Mouse (Mus musculus): ENCODE measurements around the gene Theg. TPM values are rescaled to one million over a fixed set of nuclear protein-coding genes. Genes with fewer than 3 reads are reported as not detected.
A peak's percentile ranks its signal among the peaks of the same experiment; 100 is the strongest.

The Theg gene
- polyA plus RNA-seq, 1 experiment from 2014 or later = not detected

GRCm38 (mm10) chr10:79541522-79541921 lies 45.6 kb downstream of the Theg start:
- H3K4me3 ChIP-seq = no peak overlapping the region
- WGBS = 83% methylated on average over 15 of the region's 15 CpGs
- no peaks in the 10 kb centered on the region for H3K4me1 ChIP-seq
- H3K4me2 ChIP-seq (replicated peaks) = no peak overlapping the region
- H3K36me3 ChIP-seq = peaks cover 88% of the 10 kb centered on the region
- no peaks in the 10 kb centered on the region for H3K9me3 ChIP-seq
- no peak for ATAC-seq (ENCODE audit: insufficient number of reproducible peaks, insufficient read depth, low FRiP score, low TSS enrichment)
- no peak overlapping the region for H3K27ac ChIP-seq
- no peaks in the 10 kb centered on the region for H3K27me3 ChIP-seq
- no peak overlapping the region for H3K9ac ChIP-seq

- Histone ChIP-seq H3K9me3 (no peaks in the 10 kb centered on the region), H3K36me3 (peaks cover 80% of the 10 kb centered on the region), H3K4me2 (replicated peaks) (no peak overlapping the region), H3K4me3 (no peak overlapping the region), H3K4me1 (no peaks in the 10 kb centered on the region), H3K27me3 (no peaks in the 10 kb centered on the region), H3K9ac (no peak overlapping the region), H3K27ac (no peak overlapping the region)
- 95% methylated on average over 11 of the region's 11 CpGs for WGBS
- ATAC-seq (ENCODE audit: insufficient number of reproducible peaks, insufficient read depth, low FRiP score, low TSS enrichment) = no peak
Measured at GRCm38 (mm10) chr10:79540746-79541145, 46.4 kb downstream of the Theg start.

GRCm38 (mm10) chr10:79539701-79540495 lies 47.2 kb downstream of the Theg start:
- 92% methylated on average over 16 of the region's 16 CpGs for WGBS
- no peak overlapping the region for H3K4me2 ChIP-seq (replicated peaks)

GRCm38 (mm10) chr10:79538873-79539272 lies 48.3 kb downstream of the Theg start:
- no peak overlapping the region for H3K27ac ChIP-seq
- no peak for ATAC-seq (ENCODE audit: insufficient number of reproducible peaks, insufficient read depth, low FRiP score, low TSS enrichment)
- H3K9me3 ChIP-seq = no peaks in the 10 kb centered on the region
- H3K4me1 ChIP-seq = no peaks in the 10 kb centered on the region
- no peak overlapping the region for H3K4me2 ChIP-seq (replicated peaks)
- H3K4me3 ChIP-seq = no peak overlapping the region
- 59% methylated on average over 4 of the region's 4 CpGs for WGBS
- H3K36me3 ChIP-seq = peaks cover 61% of the 10 kb centered on the region
- H3K9ac ChIP-seq = no peak overlapping the region
- H3K27me3 ChIP-seq = no peaks in the 10 kb centered on the region

More at GRCm38 (mm10) chr10:79539701-79540495, 47.2 kb downstream of the Theg start:
- no peak overlapping the region for H3K4me3 ChIP-seq
- H3K27ac ChIP-seq = no peak overlapping the region
- H3K4me1 ChIP-seq = no peaks in the 10 kb centered on the region
- H3K36me3 ChIP-seq = peaks cover 72% of the 10 kb centered on the region
- no peaks in the 10 kb centered on the region for H3K9me3 ChIP-seq
- no peak overlapping the region for H3K9ac ChIP-seq
- H3K27me3 ChIP-seq = no peaks in the 10 kb centered on the region
- no peak for ATAC-seq (ENCODE audit: insufficient number of reproducible peaks, insufficient read depth, low FRiP score, low TSS enrichment)

DNA sequence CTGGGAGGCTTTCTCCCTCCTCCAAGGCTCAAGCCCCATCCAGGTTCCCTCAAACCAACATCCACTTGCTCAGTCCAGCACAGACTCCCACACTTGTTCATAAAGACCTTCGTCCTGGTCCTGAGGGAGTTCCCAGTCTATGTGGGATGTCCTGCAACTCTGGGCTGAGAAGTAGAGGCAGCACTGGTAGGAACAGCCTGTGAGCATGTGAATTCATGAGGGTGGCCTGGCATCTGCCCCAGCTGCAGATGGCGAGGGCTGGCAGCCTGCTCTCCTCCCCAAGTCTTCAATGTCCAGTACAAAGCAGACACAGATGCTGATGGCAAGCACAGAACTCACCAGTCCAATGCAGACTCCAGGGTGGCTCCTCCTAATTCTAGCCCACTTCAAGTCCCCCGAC lies 48.8 kb downstream of the Theg start:
- H3K4me2 ChIP-seq (replicated peaks) = no peak overlapping the region
- no peak for ATAC-seq (ENCODE audit: insufficient number of reproducible peaks, insufficient read depth, low FRiP score, low TSS enrichment)
- WGBS = 84% methylated on average over 3 of the region's 3 CpGs

GRCm38 (mm10) chr10:79537781-79538180 lies 49.4 kb downstream of the Theg start:
- Histone ChIP-seq H3K36me3 (peaks cover 51% of the 10 kb centered on the region), H3K4me1 (no peaks in the 10 kb centered on the region), H3K9me3 (no peaks in the 10 kb centered on the region), H3K27ac (no peak overlapping the region), H3K27me3 (no peaks in the 10 kb centered on the region), H3K4me3 (no peak overlapping the region), H3K4me2 (replicated peaks) (no peak overlapping the region), H3K9ac (no peak overlapping the region)
- 89% methylated on average over 2 of the region's 2 CpGs for WGBS
- ATAC-seq (ENCODE audit: insufficient number of reproducible peaks, insufficient read depth, low FRiP score, low TSS enrichment) = no peak

More for the DNA sequence above, 48.8 kb downstream of the Theg start:
- no peak overlapping the region for H3K9ac ChIP-seq
- H3K4me3 ChIP-seq = no peak overlapping the region
- no peaks in the 10 kb centered on the region for H3K4me1 ChIP-seq
- no peaks in the 10 kb centered on the region for H3K9me3 ChIP-seq
- H3K36me3 ChIP-seq = peaks cover 56% of the 10 kb centered on the region
- H3K27me3 ChIP-seq = no peaks in the 10 kb centered on the region
- no peak overlapping the region for H3K27ac ChIP-seq

DNA sequence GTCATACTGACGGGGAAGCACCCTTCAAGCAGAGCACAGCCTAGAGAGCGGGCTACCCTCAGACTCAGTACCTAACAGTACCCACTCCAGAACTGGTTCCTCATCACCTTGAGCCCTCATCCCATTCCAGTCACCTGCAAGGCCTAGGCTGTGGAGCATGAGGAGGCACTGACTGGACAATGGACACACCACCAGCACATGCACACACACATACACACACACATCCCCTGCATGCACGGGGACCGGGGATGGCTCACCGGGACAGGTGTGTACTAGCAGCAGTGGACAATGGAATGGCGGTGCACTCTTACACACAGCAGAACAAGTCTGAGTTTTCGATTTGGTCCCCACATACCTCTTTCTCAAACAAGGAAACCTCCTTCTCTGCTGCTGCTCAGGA lies 49.9 kb downstream of the Theg start:
- no peaks in the 10 kb centered on the region for H3K9me3 ChIP-seq
- no peak for ATAC-seq (ENCODE audit: insufficient number of reproducible peaks, insufficient read depth, low FRiP score, low TSS enrichment)
- peaks cover 45% of the 10 kb centered on the region for H3K36me3 ChIP-seq
- H3K4me1 ChIP-seq = no peaks in the 10 kb centered on the region
- no peak overlapping the region for H3K4me2 ChIP-seq (replicated peaks)
- H3K27ac ChIP-seq = no peak overlapping the region
- no peaks in the 10 kb centered on the region for H3K27me3 ChIP-seq
- 90% methylated on average over 7 of the region's 7 CpGs for WGBS
- H3K9ac ChIP-seq = no peak overlapping the region
- H3K4me3 ChIP-seq = no peak overlapping the region

DNA sequence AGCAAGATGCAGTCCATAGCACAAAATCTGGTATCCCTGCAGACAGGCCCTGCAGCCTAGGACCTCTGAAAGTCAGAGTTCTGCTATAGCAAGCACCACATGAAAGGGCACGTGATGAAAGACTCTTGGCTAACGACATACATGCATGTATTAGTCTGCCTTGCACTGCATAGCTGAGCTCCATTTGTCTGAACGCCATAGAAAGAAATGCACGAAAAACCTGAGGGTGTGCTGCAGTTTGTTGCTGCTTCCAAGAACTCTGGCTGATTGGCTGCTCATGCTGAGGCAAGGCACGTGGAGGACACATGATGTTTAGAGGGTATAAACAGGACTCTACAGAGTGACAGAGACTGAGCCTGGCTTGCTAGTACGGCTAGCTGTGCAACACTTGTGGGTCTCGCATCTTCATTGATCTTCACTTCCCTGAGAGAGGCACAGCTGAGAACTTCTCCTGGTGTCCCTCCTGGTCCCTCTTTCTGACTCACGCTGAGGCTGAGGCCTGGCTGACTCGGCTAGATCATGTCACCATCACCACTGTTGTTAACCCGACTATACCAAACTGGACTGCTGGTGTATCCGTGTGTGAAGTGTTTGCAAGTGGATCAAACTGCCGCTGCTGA lies 50.6 kb downstream of the Theg start:
- Histone ChIP-seq H3K36me3 (peaks cover 38% of the 10 kb centered on the region), H3K4me3 (no peak overlapping the region), H3K9ac (no peak overlapping the region), H3K27me3 (no peaks in the 10 kb centered on the region), H3K4me2 (replicated peaks) (no peak overlapping the region), H3K4me1 (no peaks in the 10 kb centered on the region), H3K9me3 (no peaks in the 10 kb centered on the region), H3K27ac (no peak overlapping the region)
- no peak for ATAC-seq (ENCODE audit: insufficient number of reproducible peaks, insufficient read depth, low FRiP score, low TSS enrichment)
- WGBS = 77% methylated on average over 12 of the region's 12 CpGs

DNA sequence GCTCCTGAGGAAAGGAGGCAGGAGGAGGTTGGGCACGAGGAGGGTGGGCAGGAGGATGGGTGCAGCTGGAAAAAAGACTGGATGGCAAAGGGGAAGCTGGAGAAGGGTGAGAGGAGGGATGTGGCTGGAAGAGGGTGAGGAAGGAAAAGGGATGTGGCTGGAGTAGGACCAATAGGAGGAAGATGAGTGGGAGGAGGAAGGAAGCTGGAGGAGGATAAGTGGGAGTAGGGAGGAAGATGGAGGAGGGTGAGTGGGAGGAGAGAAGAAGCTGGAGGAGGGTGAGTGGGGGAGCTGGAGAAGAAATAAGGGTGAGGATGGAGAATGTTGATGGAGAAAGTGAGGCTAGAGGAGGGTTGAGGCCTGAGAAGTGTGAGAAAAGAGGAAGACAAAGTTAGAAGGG lies 51.7 kb downstream of the Theg start:
- no peaks in the 10 kb centered on the region for H3K9me3 ChIP-seq
- no peak overlapping the region for H3K4me3 ChIP-seq
- peaks cover 27% of the 10 kb centered on the region for H3K36me3 ChIP-seq
- no peak overlapping the region for H3K27ac ChIP-seq
- no peak overlapping the region for H3K9ac ChIP-seq
- no peaks in the 10 kb centered on the region for H3K4me1 ChIP-seq
- WGBS = 67% methylated on average over 1 of the region's 1 CpGs
- H3K4me2 ChIP-seq (replicated peaks) = no peak overlapping the region
- H3K27me3 ChIP-seq = no peaks in the 10 kb centered on the region
- no peak for ATAC-seq (ENCODE audit: insufficient number of reproducible peaks, insufficient read depth, low FRiP score, low TSS enrichment)

GRCm38 (mm10) chr10:79534426-79534825 lies 52.7 kb downstream of the Theg start:
- Histone ChIP-seq H3K9me3 (no peaks in the 10 kb centered on the region), H3K36me3 (peaks cover 17% of the 10 kb centered on the region), H3K27me3 (no peaks in the 10 kb centered on the region), H3K4me2 (replicated peaks) (no peak overlapping the region), H3K4me3 (no peak overlapping the region), H3K27ac (no peak overlapping the region), H3K4me1 (no peaks in the 10 kb centered on the region), H3K9ac (no peak overlapping the region)
- no peak for ATAC-seq (ENCODE audit: insufficient number of reproducible peaks, insufficient read depth, low FRiP score, low TSS enrichment)
- 83% methylated on average over 2 of the region's 2 CpGs for WGBS

GRCm38 (mm10) chr10:79533126-79533911 lies 53.8 kb downstream of the Theg start, which contains the start of gene Plpp2:
TSS of gene Plpp2 (minus strand) at chr10:79533796.
- Histone ChIP-seq H3K27me3 (no peaks in the 10 kb centered on the region), H3K27ac (no peak within 1 kb of the TSS), H3K36me3 (peaks cover 7% of the 10 kb centered on the region), H3K4me3 (peak within 1 kb of the TSS; percentile 63), H3K4me2 (replicated peaks) (peak within 1 kb of the TSS; percentile 67), H3K9ac (peak within 1 kb of the TSS; percentile 43), H3K4me1 (no peaks in the 10 kb centered on the region), H3K9me3 (no peaks in the 10 kb centered on the region)
- ATAC-seq (ENCODE audit: insufficient number of reproducible peaks, insufficient read depth, low FRiP score, low TSS enrichment) = peak; percentile 38
- under 1% methylated on average over 52 of the region's 52 CpGs for WGBS
